In genomic region chr4:133007513-133008380, GRCm38 (mm10) we compare ENCODE assay signal across 11 mouse cellular contexts. TPM values are rescaled to one million over a fixed set of nuclear protein-coding genes. Genes with fewer than 3 reads are reported as not detected.
DNase-seq lines count a peak whose midpoint lies in the region; ATAC-seq lines count a peak whose summit lies in the region.
"Had no signal": no experiment of that assay in that cellular context is flagged by ENCODE, and none has a peak within 500 bp of the region (broad histone marks: within the 10 kb centered on the region; RNA-seq: fewer than 3 reads in every experiment).

No protein-coding gene starts in this region.

- no peak overlapping the region for H3K9ac ChIP-seq in midbrain, embryonic 13.5 days (replicated peaks)
- H3K9ac ChIP-seq: embryonic facial prominence, embryonic 12.5 days; stomach, embryonic 15.5 days had no signal

- ATAC-seq in midbrain, embryonic 13.5 days: no peak
- ATAC-seq in inflammation-experienced regulatory T-cells, adult 6 months: no peak

- H3K27me3 ChIP-seq in midbrain, embryonic 10.5 days (ENCODE audit: low read depth, poor library complexity, severe bottlenecking): peaks cover 21% of the 10 kb centered on the region
- peaks cover 18% of the 10 kb centered on the region for H3K27me3 ChIP-seq in midbrain, embryonic 13.5 days

- H3K27ac ChIP-seq in midbrain, embryonic 10.5 days (replicated peaks): peak overlapping the region; percentile 55
- no peak overlapping the region for H3K27ac ChIP-seq in midbrain, embryonic 13.5 days
- H3K27ac ChIP-seq: embryonic facial prominence, embryonic 12.5 days; stomach, embryonic 15.5 days had no signal

- DNase-seq in cerebellum, adult 8-10 months: peak; percentile 30
- no peak for DNase-seq in cerebellum, postnatal 14 days
- peak; percentile 56 for DNase-seq in midbrain, embryonic 10.5 days (ENCODE audit: low spot score)
- peak; percentile 78 for DNase-seq in kidney, postnatal 14 days
- peak; percentile 74 for DNase-seq in testis, postnatal 10 days (ENCODE audit: low spot score)
- DNase-seq in right cerebral cortex, postnatal 14 days: no peak
- DNase-seq: left cerebral cortex, postnatal 4 days had no signal

- H3K4me1 ChIP-seq in midbrain, embryonic 10.5 days: peaks cover 60% of the 10 kb centered on the region
- H3K4me1 ChIP-seq in midbrain, embryonic 13.5 days (replicated peaks): peaks cover 24% of the 10 kb centered on the region

- no peak overlapping the region for H3K4me2 ChIP-seq in midbrain, embryonic 13.5 days (replicated peaks)
- H3K4me2 ChIP-seq: embryonic facial prominence, embryonic 12.5 days; stomach, embryonic 15.5 days had no signal

- H3K4me3 ChIP-seq in midbrain, embryonic 10.5 days: no peak overlapping the region
- no peak overlapping the region for H3K4me3 ChIP-seq in midbrain, embryonic 13.5 days (replicated peaks)
- H3K4me3 ChIP-seq: embryonic facial prominence, embryonic 12.5 days; stomach, embryonic 15.5 days had no signal

- no peaks in the 10 kb centered on the region for H3K9me3 ChIP-seq in midbrain, embryonic 10.5 days (replicated peaks)
- H3K9me3 ChIP-seq in midbrain, embryonic 13.5 days: no peaks in the 10 kb centered on the region
- H3K9me3 ChIP-seq: embryonic facial prominence, embryonic 12.5 days; stomach, embryonic 15.5 days had no signal

- no peaks in the 10 kb centered on the region for H3K36me3 ChIP-seq in midbrain, embryonic 10.5 days
- H3K36me3 ChIP-seq in midbrain, embryonic 13.5 days: no peaks in the 10 kb centered on the region
- H3K36me3 ChIP-seq: embryonic facial prominence, embryonic 12.5 days; stomach, embryonic 15.5 days had no signal

- 28% methylated on average over 15 of the region's 15 CpGs for WGBS in midbrain, embryonic 10.5 days
- WGBS in midbrain, embryonic 13.5 days: 32% methylated on average over 15 of the region's 15 CpGs

RNA-seq across cellular contexts. Expression of gene Ahdc1, which starts 3.3 kb away (rescaled TPM):
- polyA plus RNA-seq in midbrain, embryonic 10.5 days (2016; fragmentation: Nextera tagmentation; extraction: Ambion mirVana): 5.7 and 5.8 TPM in 2 replicates
- polyA plus RNA-seq in midbrain, embryonic 13.5 days (2015; fragmentation: Nextera tagmentation; extraction: Ambion mirVana): 10.4 and 12.6 TPM in 2 replicates
- polyA plus RNA-seq in inflammation-experienced regulatory T-cells, adult 6 months (2017; shearing (Covaris generic)): 1 to 10 TPM; 1.6 to 2.4 (median 2.4) TPM

RNA-seq across cellular contexts. Expression of gene Fgr, which starts 33.9 kb away (rescaled TPM):
- 0.05 and 0.10 TPM in 2 replicates for polyA plus RNA-seq in midbrain, embryonic 10.5 days (2016; fragmentation: Nextera tagmentation; extraction: Ambion mirVana)
- 0.12 TPM in 1 of 2 replicates, not detected in the other for polyA plus RNA-seq in midbrain, embryonic 13.5 days (2015; fragmentation: Nextera tagmentation; extraction: Ambion mirVana)
- polyA plus RNA-seq in inflammation-experienced regulatory T-cells, adult 6 months (2017; shearing (Covaris generic)): 1 to 10 TPM; 1.9 to 6.6 (median 3.3) TPM

Comparison
In these comparisons a context has a peak if more than half of its experiments do, and no peak if none do; other contexts are left out.
1. DNase-seq: peak in cerebellum, adult 8-10 months (single experiment), midbrain, embryonic 10.5 days (single experiment), kidney, postnatal 14 days (single experiment) and testis, postnatal 10 days (single experiment); none in cerebellum, postnatal 14 days (0 of 2) and right cerebral cortex, postnatal 14 days (single experiment).